Mouse (Mus musculus) liver, adult 2 months (tissue): Measurements from ENCODE around the gene Rspo4.

Experiments
- CTCF ChIP-seq: fragments of 200-500 bp; IDR thresholded peaks from 2 replicates; pipeline ENCODE4 v1.5.1; 2011; ENCODE audit warnings: low read depth, low read length, control low read depth
- POLR2A ChIP-seq: fragments of 200-500 bp; IDR thresholded peaks from 2 replicates; pipeline ENCODE4 v1.6.1; 2011; ENCODE audit warnings: low read length, control low read depth; ENCODE audit not compliant: insufficient read depth; ENCODE audit errors: extremely low read depth

GRCm38 (mm10) chr2:151921068-151921467 lies 78.3 kb downstream of the Rspo4 start:
- TF ChIP-seq CTCF (no peak), POLR2A (no peak)
